Mouse (Mus musculus) liver, embryonic 13.5 days (tissue): ENCODE data around the gene Aebp1. TPM values are rescaled to one million over a fixed set of nuclear protein-coding genes. Genes with fewer than 3 reads are reported as not detected.

Source experiments
- polyA plus RNA-seq: library from polyadenylated mRNA; unstranded; fragments of >200 nt; fragmentation: Nextera tagmentation; extraction: Ambion mirVana; gene quantifications from 2 replicates; pipeline ENCODE4 v1.2.1, GENCODE M21; 2015

Aebp1 gene
- polyA plus RNA-seq, 1 experiment from 2014 or later: 5.9 TPM

Other genes with a start within 250 kb of the Aebp1 start
- 122 and 135 TPM in 2 replicates for gene Mrps24, start 146.3 kb upstream of the Aebp1 start, polyA plus RNA-seq
- gene Urgcp, start 99.6 kb upstream of the Aebp1 start, polyA plus RNA-seq: 9.4 and 10.0 TPM in 2 replicates
- gene Dbnl, start 73.5 kb upstream of the Aebp1 start, polyA plus RNA-seq: 57.5 and 64.4 TPM in 2 replicates
- 1.7 and 3.3 TPM in 2 replicates for gene Pgam2, start 58.2 kb upstream of the Aebp1 start, polyA plus RNA-seq
- 2.0 and 2.2 TPM in 2 replicates for gene Polm, start 23.9 kb upstream of the Aebp1 start, polyA plus RNA-seq
- gene Pold2, start 16.3 kb downstream of the Aebp1 start, polyA plus RNA-seq: 86.1 and 90.7 TPM in 2 replicates
- 9.9 and 14.3 TPM in 2 replicates for gene Myl7, start 36.8 kb downstream of the Aebp1 start, polyA plus RNA-seq
- 0.30 and 0.31 TPM in 2 replicates for gene Gck, start 88.1 kb downstream of the Aebp1 start, polyA plus RNA-seq
- 22.4 and 23.6 TPM in 2 replicates for gene Ykt6, start 93.7 kb downstream of the Aebp1 start, polyA plus RNA-seq
- gene Camk2b, start 204.4 kb downstream of the Aebp1 start, polyA plus RNA-seq: 0.35 and 0.63 TPM in 2 replicates